Comparison of ENCODE assay signal across 8 mouse cellular contexts in genomic region chr6:116107471-116108358, GRCm38 (mm10).
DNase-seq lines count a peak whose midpoint lies in the region; ATAC-seq lines count a peak whose summit lies in the region.

No protein-coding gene starts in this region.

- peak; percentile 5 to 11 for DNase-seq in B cell, adult 2 months
- peak; percentile 18 for DNase-seq in adrenal gland, adult 8-10 months
- DNase-seq in kidney, postnatal 10 days, result peak; percentile 71
- DNase-seq in lung, adult 18-20 months, result peak; percentile 72 to 78
- DNase-seq in thymus, postnatal 14 days, result peak; percentile 54

- WGBS in heart, embryonic 16.5 days, result 1% methylated on average over 29 of the region's 29 CpGs
- under 1% methylated on average over 29 of the region's 29 CpGs for WGBS in neural tube, embryonic 14.5 days

- no peaks in the 10 kb centered on the region for H3K9me3 ChIP-seq in heart, embryonic 16.5 days (replicated peaks; ENCODE audit: control insufficient read depth, low read length)
- no peaks in the 10 kb centered on the region for H3K9me3 ChIP-seq in neural tube, embryonic 14.5 days (ENCODE audit: control insufficient read depth, low read length)

- H3K27me3 ChIP-seq in heart, embryonic 16.5 days (ENCODE audit: control insufficient read depth, insufficient read depth, low read length), result no peaks in the 10 kb centered on the region
- H3K27me3 ChIP-seq in neural tube, embryonic 14.5 days (ENCODE audit: control insufficient read depth, insufficient read depth, low read length), result no peaks in the 10 kb centered on the region

- H3K27ac ChIP-seq in heart, embryonic 16.5 days (ENCODE audit: low read length), result peak overlapping the region; percentile 76
- peak overlapping the region; percentile 89 for H3K27ac ChIP-seq in neural tube, embryonic 14.5 days (ENCODE audit: low read depth, low read length)

- no peaks in the 10 kb centered on the region for H3K36me3 ChIP-seq in heart, embryonic 16.5 days (ENCODE audit: control insufficient read depth, insufficient read depth)
- H3K36me3 ChIP-seq in neural tube, embryonic 14.5 days (ENCODE audit: control insufficient read depth, insufficient read depth, low read length), result no peaks in the 10 kb centered on the region

- peak; percentile 54 for ATAC-seq in erythroid progenitor cell, adult 5-6 weeks (replicated peaks; ENCODE audit: low FRiP score, poor library complexity, severe bottlenecking)
- peak; percentile 92 for ATAC-seq in heart, embryonic 16.5 days (replicated peaks; ENCODE audit: extremely low read depth, insufficient read depth, low FRiP score)
- ATAC-seq in neural tube, embryonic 14.5 days (ENCODE audit: low read depth), result peak; percentile 98

- H3K4me2 ChIP-seq in heart, embryonic 16.5 days (ENCODE audit: low read depth, low read length), result peak overlapping the region; percentile 93
- H3K4me2 ChIP-seq in neural tube, embryonic 14.5 days (ENCODE audit: low read depth, low read length), result peak overlapping the region; percentile 79

- H3K4me3 ChIP-seq in heart, embryonic 16.5 days (ENCODE audit: low read length), result peak overlapping the region; percentile 82
- H3K4me3 ChIP-seq in neural tube, embryonic 14.5 days (ENCODE audit: low read depth, low read length), result peak overlapping the region; percentile 71

- H3K9ac ChIP-seq in heart, embryonic 16.5 days (ENCODE audit: low read length), result peak overlapping the region; percentile 68
- peak overlapping the region; percentile 83 for H3K9ac ChIP-seq in neural tube, embryonic 14.5 days (replicated peaks; ENCODE audit: low read depth, low read length)

- H3K4me1 ChIP-seq in heart, embryonic 16.5 days (ENCODE audit: control insufficient read depth, insufficient read depth, low read length), result peaks cover 10% of the 10 kb centered on the region
- peaks cover 26% of the 10 kb centered on the region for H3K4me1 ChIP-seq in neural tube, embryonic 14.5 days (ENCODE audit: control insufficient read depth, insufficient read depth, low read length)

Comparison
In these comparisons a context has a peak if more than half of its experiments do, and no peak if none do; other contexts are left out.
1. Peak in every context shown above with its lines: DNase-seq, ATAC-seq, H3K4me3 ChIP-seq and H3K27ac ChIP-seq.
2. DNase-seq: peak in every context shown above with its lines; median percentile 75 in lung, adult 18-20 months; 71 in kidney, postnatal 10 days; 54 in thymus, postnatal 14 days; 18 in adrenal gland, adult 8-10 months; 8 in B cell, adult 2 months.